Mouse (Mus musculus): ENCODE results near the gene A430033K04Rik. TPM values are rescaled to one million over a fixed set of nuclear protein-coding genes. Genes with fewer than 3 reads are reported as not detected.

The A430033K04Rik gene
- polyA plus RNA-seq (2015; fragmentation: Nextera tagmentation; extraction: Ambion mirVana) = 8.0 and 9.5 TPM in 2 replicates

DNA sequence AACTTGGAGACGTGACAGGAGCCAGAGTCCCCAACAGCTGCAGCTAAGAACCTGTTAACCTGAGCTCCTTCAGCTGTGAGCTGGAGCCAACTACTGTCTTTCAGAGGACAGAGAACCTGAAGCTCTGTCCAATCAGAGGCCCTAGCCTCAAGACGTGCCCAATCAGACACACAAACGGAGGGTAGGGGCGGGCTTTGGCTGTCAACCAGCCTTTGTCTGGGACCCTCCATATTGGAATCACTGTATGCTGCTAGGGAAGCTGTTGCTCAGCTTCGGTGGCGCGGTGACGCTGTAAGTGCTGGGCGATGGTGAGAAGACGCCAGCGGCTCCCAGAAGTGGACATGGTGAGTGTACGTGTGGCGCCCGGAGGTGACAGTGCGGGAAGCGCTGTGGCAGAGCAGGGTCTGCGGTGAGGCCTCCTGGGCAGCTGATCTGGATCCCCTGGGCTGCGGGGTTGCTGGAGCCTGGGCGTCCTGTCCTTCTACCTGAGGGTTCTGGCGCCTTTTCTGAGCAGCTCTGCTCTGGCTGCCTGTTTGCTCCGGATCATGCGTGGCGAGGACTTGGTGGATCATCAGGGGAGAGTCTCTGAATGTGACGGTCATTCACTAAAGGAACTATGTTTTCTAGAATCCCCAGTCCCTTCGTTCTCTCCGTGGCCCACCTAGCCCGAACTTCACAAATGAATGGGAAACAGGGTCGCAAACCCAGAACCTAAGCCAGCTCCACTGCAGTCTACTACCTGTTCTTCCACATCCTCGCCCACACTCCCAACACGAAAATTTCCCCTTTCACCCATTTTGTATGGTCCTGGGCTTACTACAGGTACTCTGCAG, at the start of gene A430033K04Rik:
A430033K04Rik (plus strand) TSS at position 215 of the 833 bp plus-strand sequence.
- Histone ChIP-seq H3K4me2 (ENCODE audit: low read depth, low read length) (peak within 1 kb of the TSS; percentile 75), H3K4me3 (ENCODE audit: low read length) (peak within 1 kb of the TSS; percentile 78), H3K9ac (ENCODE audit: low read depth, low read length) (peak within 1 kb of the TSS; percentile 92), H3K9me3 (ENCODE audit: control insufficient read depth, low read length) (no peaks in the 10 kb centered on the region), H3K27me3 (replicated peaks; ENCODE audit: control insufficient read depth, insufficient read depth, low read length) (no peaks in the 10 kb centered on the region), H3K36me3 (ENCODE audit: control insufficient read depth, insufficient read depth, low read length) (0 out of 2 replicates have a peak, but pooled peaks cover 2% of the 10 kb centered on the region), H3K27ac (ENCODE audit: low read length) (peak within 1 kb of the TSS; percentile 92), H3K4me1 (ENCODE audit: control insufficient read depth, insufficient read depth, low read length) (peaks cover 14% of the 10 kb centered on the region; the same call in 1 of the 2 replicates)
- WGBS = under 1% methylated on average over 30 of the region's 30 CpGs
- ATAC-seq = peak; percentile 95

DNA sequence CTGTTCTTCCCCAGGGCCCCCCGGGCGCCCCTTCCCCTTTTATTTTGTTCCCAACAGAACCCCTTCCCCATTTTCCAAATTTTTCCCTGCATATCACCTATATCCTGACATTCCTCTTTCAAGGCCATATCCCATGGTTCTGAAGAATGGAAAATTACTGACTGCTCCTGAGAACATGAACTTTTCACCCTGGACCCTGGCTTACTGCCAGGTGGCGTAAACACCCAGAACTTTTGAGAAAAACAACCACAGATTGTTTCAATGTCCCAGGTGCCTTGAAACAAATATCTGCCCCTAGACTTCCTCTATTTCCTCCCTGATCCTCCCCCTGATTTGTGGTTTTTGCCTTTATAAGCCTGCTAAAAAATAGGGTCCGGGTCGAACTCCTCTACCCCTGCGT, 35.3 kb upstream of the A430033K04Rik start:
- no peak overlapping the region for H3K4me3 ChIP-seq (ENCODE audit: low read length)
- no peak overlapping the region for H3K4me2 ChIP-seq (ENCODE audit: low read depth, low read length)
- no peak overlapping the region for H3K27ac ChIP-seq (ENCODE audit: low read length)
- ATAC-seq = no peak
- no peak overlapping the region for H3K9ac ChIP-seq (ENCODE audit: low read depth, low read length)
- whole genome bisulfite sequencing = 85% methylated on average over 6 of the region's 6 CpGs
- peaks cover 13% of the 10 kb centered on the region for H3K9me3 ChIP-seq (ENCODE audit: control insufficient read depth, low read length)
- H3K36me3 ChIP-seq (ENCODE audit: control insufficient read depth, insufficient read depth, low read length) = no peaks in the 10 kb centered on the region
- no peaks in the 10 kb centered on the region for H3K4me1 ChIP-seq (ENCODE audit: control insufficient read depth, insufficient read depth, low read length)
- no peaks in the 10 kb centered on the region for H3K27me3 ChIP-seq (replicated peaks; ENCODE audit: control insufficient read depth, insufficient read depth, low read length)

DNA sequence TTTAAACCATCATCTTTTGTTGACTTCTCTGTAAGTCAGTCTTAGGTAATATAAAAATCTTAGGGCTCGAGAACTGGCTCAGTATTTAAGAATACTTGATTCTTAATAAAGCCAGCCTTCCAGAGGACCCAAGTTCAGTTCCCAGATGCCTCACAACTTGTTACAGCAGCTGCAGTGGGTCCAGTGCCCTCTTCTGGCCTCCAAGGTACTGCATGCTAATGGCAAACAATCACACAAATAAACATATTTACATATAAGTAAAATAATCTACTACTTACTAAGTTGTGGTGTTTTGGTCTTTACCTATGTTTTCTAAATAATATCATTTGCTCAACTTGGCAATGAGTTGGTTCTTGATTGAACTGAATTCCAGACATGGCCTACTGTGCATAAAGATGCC, 4.3 kb upstream of the A430033K04Rik start:
- ATAC-seq = no peak
- H3K4me3 ChIP-seq (ENCODE audit: low read length) = no peak overlapping the region
- peaks cover 40% of the 10 kb centered on the region for H3K36me3 ChIP-seq (ENCODE audit: control insufficient read depth, insufficient read depth, low read length)

DNA sequence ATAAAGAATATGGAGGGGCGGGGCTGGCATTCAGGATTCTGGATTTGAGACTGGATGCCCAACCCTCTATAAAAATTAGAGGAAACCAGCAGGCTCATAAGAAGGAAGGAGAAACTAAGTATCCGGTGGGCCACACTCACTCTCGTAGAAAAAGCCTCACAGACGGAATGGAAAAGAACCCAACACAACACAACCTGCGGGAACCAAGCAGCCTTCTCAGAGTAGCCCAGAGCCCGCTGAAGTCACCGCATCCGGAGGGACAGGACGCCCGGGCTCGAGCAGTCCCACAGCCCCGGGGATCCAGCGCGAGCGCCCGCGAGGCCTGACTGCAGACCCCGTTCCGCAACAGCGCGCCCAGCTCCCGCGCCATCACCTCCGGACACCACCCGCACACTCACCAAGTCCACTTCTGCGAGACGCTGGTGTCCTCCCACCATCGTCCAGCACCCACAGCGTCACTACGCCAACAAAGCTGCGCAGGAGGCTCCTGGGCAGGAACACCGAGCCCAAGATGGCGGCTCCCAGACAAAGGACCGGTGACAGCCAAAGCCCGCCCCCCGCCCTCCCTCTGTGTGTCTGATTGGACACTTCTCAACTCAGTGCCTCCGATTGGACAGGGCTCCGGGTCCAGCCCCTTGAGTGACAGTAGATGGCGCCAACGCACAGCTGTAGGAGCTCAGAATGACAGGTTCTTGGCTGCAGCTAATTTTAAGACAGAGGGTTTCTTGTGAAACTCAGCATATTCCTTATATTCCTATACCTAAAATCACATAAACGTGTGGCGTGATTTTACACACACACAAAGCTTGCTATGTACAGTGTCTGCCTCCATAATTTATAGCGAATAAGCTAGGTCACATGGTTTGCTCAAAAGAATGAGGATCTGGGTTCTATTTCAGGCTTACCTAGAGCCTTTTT, 3.2 kb upstream of the A430033K04Rik start, which contains the start of gene Zfp68:
Zfp68 (minus strand) TSS at position 551 of the 918 bp plus-strand sequence.
- Histone ChIP-seq H3K36me3 (ENCODE audit: control insufficient read depth, insufficient read depth, low read length) (peaks cover 29% of the 10 kb centered on the region), H3K4me3 (ENCODE audit: low read length) (peak within 1 kb of the TSS; percentile 91), H3K27me3 (replicated peaks; ENCODE audit: control insufficient read depth, insufficient read depth, low read length) (no peaks in the 10 kb centered on the region), H3K4me2 (ENCODE audit: low read depth, low read length) (peak within 1 kb of the TSS; percentile 51), H3K9me3 (ENCODE audit: control insufficient read depth, low read length) (peaks cover 15% of the 10 kb centered on the region), H3K9ac (ENCODE audit: low read depth, low read length) (peak within 1 kb of the TSS; percentile 98), H3K27ac (ENCODE audit: low read length) (peak within 1 kb of the TSS; percentile 98), H3K4me1 (ENCODE audit: control insufficient read depth, insufficient read depth, low read length) (peaks cover 14% of the 10 kb centered on the region; the same call in 1 of the 2 replicates)
- ATAC-seq = peak; percentile 96
- WGBS = 0% methylated on average over 43 of the region's 43 CpGs

More for the DNA sequence above, 4.3 kb upstream of the A430033K04Rik start:
- WGBS = 95% methylated on average over 1 of the region's 1 CpGs
- Histone ChIP-seq H3K9ac (ENCODE audit: low read depth, low read length) (no peak overlapping the region), H3K9me3 (ENCODE audit: control insufficient read depth, low read length) (peaks cover 23% of the 10 kb centered on the region), H3K27me3 (replicated peaks; ENCODE audit: control insufficient read depth, insufficient read depth, low read length) (no peaks in the 10 kb centered on the region), H3K4me1 (ENCODE audit: control insufficient read depth, insufficient read depth, low read length) (peaks cover 9% of the 10 kb centered on the region; the same call in 1 of the 2 replicates), H3K4me2 (ENCODE audit: low read depth, low read length) (no peak overlapping the region), H3K27ac (ENCODE audit: low read length) (no peak overlapping the region)

DNA sequence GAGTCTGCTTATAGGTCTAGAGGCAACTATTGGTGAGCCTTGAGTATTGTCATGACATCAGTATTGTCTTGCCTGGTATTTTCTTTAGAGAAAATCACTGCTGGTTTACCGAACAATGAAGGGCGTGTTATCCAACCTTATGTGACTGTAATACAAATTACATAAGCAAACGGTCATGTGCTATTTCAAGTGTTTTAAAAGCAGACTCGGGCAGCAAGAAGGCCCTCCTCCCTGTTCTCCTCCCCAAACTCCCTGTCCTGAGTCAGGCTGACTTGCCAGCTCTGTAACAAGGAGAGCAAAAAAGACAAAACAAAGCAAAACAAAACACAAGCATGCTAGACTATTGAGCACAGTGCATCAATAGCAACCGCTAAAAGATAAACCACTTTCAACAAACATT, 1.8 kb upstream of the A430033K04Rik start:
- no peaks in the 10 kb centered on the region for H3K27me3 ChIP-seq (replicated peaks; ENCODE audit: control insufficient read depth, insufficient read depth, low read length)
- no peak for ATAC-seq
- H3K4me1 ChIP-seq (ENCODE audit: control insufficient read depth, insufficient read depth, low read length) = peaks cover 14% of the 10 kb centered on the region; the same call in 1 of the 2 replicates
- H3K4me3 ChIP-seq (ENCODE audit: low read length) = no peak overlapping the region
- 75% methylated on average over 5 of the region's 5 CpGs for WGBS
- 0 out of 2 replicates have a peak overlapping the region, but pooled peaks have one; percentile 6 for H3K27ac ChIP-seq (ENCODE audit: low read length)
- H3K4me2 ChIP-seq (ENCODE audit: low read depth, low read length) = no peak overlapping the region
- H3K36me3 ChIP-seq (ENCODE audit: control insufficient read depth, insufficient read depth, low read length) = peaks cover 19% of the 10 kb centered on the region
- no peak overlapping the region for H3K9ac ChIP-seq (ENCODE audit: low read depth, low read length)
- H3K9me3 ChIP-seq (ENCODE audit: control insufficient read depth, low read length) = peaks cover 15% of the 10 kb centered on the region

DNA sequence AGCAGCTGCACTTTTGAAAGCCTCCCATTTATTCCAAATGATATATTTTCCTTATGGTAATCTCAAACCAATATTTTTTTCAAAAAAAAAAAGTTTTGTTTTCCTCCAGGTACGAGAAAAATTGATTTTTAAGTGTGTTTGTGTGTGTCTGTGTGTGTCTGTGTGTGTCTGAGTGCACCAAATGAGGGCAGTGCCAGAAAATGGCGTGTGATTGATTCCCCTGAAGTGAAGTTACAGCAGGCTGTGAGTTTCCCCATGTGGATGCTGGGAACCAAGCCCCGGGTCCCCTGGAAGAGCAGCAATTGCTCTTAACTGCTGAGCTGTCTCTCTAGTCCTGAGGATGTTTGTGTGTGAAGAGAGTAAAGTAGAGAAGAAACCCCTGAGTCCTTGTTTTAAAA, 818 bp downstream of the A430033K04Rik start:
- H3K36me3 ChIP-seq (ENCODE audit: control insufficient read depth, insufficient read depth, low read length) = no peaks in the 10 kb centered on the region
- H3K4me2 ChIP-seq (ENCODE audit: low read depth, low read length) = peak overlapping the region; percentile 75
- peaks cover 14% of the 10 kb centered on the region; the same call in 1 of the 2 replicates for H3K4me1 ChIP-seq (ENCODE audit: control insufficient read depth, insufficient read depth, low read length)
- ATAC-seq = no peak
- H3K27ac ChIP-seq (ENCODE audit: low read length) = peak overlapping the region; percentile 92; the same call in 1 of the 2 replicates
- peak overlapping the region; percentile 78 for H3K4me3 ChIP-seq (ENCODE audit: low read length)
- H3K9me3 ChIP-seq (ENCODE audit: control insufficient read depth, low read length) = no peaks in the 10 kb centered on the region
- peak overlapping the region; percentile 92 for H3K9ac ChIP-seq (ENCODE audit: low read depth, low read length)
- 10% methylated on average over 3 of the region's 3 CpGs for WGBS
- H3K27me3 ChIP-seq (replicated peaks; ENCODE audit: control insufficient read depth, insufficient read depth, low read length) = no peaks in the 10 kb centered on the region

DNA sequence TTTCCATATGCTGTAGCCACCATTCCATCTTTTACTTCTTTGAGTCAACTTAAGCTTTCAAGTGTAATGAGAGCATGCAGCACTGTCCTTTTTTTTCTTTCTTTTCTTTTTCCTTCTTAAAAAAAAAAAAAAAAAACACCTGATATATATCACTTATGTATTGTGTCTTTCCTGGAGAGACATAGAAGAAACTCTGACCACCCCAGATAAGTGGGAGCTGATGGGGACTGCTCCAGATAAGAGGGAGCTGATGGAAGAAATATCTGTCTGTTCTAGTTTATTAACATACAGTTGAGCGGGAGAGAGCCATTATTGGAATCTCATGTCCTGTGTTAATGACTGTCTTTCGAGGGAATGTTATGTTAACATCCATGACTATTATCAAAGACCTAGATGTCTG, 13.8 kb downstream of the A430033K04Rik start:
- Histone ChIP-seq H3K27me3 (replicated peaks; ENCODE audit: control insufficient read depth, insufficient read depth, low read length) (no peaks in the 10 kb centered on the region), H3K36me3 (ENCODE audit: control insufficient read depth, insufficient read depth, low read length) (peaks cover 5% of the 10 kb centered on the region), H3K4me2 (ENCODE audit: low read depth, low read length) (no peak overlapping the region), H3K9me3 (ENCODE audit: control insufficient read depth, low read length) (no peaks in the 10 kb centered on the region), H3K27ac (ENCODE audit: low read length) (no peak overlapping the region), H3K4me1 (ENCODE audit: control insufficient read depth, insufficient read depth, low read length) (no peaks in the 10 kb centered on the region), H3K9ac (ENCODE audit: low read depth, low read length) (no peak overlapping the region), H3K4me3 (ENCODE audit: low read length) (no peak overlapping the region)
- WGBS = 93% methylated on average over 2 of the region's 2 CpGs
- no peak for ATAC-seq

DNA sequence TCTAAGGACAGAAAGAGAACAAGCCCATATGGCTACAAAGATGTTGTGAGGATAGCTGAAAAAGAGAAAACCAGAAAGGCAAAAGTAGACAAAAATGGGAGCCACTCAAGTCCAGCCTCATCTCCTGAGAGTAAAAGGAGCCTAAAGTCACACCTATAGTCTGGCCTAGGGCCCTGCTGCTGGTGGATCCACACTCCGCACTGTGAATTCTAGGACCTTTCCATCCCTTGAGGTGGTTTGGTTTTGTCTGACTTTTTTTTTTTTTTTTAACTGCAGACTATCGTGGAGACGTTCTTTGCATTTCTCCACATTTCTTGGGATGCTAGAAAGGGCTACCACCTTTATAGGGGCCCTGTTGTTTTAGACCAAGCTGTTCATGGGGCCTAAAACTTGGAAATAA, 18.4 kb downstream of the A430033K04Rik start:
- WGBS = 87% methylated on average over 3 of the region's 3 CpGs
- Histone ChIP-seq H3K9me3 (ENCODE audit: control insufficient read depth, low read length) (no peaks in the 10 kb centered on the region), H3K36me3 (ENCODE audit: control insufficient read depth, insufficient read depth, low read length) (peaks cover 13% of the 10 kb centered on the region), H3K4me3 (ENCODE audit: low read length) (no peak overlapping the region), H3K9ac (ENCODE audit: low read depth, low read length) (no peak overlapping the region), H3K27ac (ENCODE audit: low read length) (no peak overlapping the region), H3K4me2 (ENCODE audit: low read depth, low read length) (no peak overlapping the region), H3K27me3 (replicated peaks; ENCODE audit: control insufficient read depth, insufficient read depth, low read length) (no peaks in the 10 kb centered on the region), H3K4me1 (ENCODE audit: control insufficient read depth, insufficient read depth, low read length) (no peaks in the 10 kb centered on the region)
- ATAC-seq = no peak

DNA sequence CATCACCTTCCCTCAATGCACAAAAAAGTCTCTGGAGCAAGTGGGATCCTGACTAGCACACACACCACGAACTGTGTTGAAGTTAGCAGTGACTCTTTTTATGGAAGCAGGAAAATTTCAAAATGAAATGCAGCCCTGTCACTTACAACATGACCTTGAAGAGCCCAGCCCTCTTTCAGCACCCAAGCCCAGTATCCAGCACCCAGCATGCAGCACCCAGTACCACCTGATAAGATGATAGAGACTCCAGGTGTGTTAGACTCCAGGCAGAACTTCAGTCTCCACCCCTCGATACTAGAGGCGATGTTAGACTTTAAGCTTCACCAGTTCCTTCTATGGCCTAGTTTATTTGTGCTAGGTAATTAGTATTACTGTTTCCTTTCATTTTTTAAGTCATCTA, 19.1 kb downstream of the A430033K04Rik start:
- Histone ChIP-seq H3K9ac (ENCODE audit: low read depth, low read length) (no peak overlapping the region), H3K4me3 (ENCODE audit: low read length) (no peak overlapping the region), H3K36me3 (ENCODE audit: control insufficient read depth, insufficient read depth, low read length) (peaks cover 13% of the 10 kb centered on the region), H3K4me2 (ENCODE audit: low read depth, low read length) (no peak overlapping the region), H3K9me3 (ENCODE audit: control insufficient read depth, low read length) (no peaks in the 10 kb centered on the region), H3K27me3 (replicated peaks; ENCODE audit: control insufficient read depth, insufficient read depth, low read length) (no peaks in the 10 kb centered on the region), H3K4me1 (ENCODE audit: control insufficient read depth, insufficient read depth, low read length) (no peaks in the 10 kb centered on the region), H3K27ac (ENCODE audit: low read length) (no peak overlapping the region)
- WGBS = 94% methylated on average over 3 of the region's 3 CpGs
- no peak for ATAC-seq
